ENCODE assay signal across 11 mouse cellular contexts in genomic region chr8:35948751-35949183, GRCm38 (mm10).
A peak's percentile ranks its signal among the peaks of the same experiment; 100 is the strongest.
DNase-seq lines count a peak whose midpoint lies in the region; ATAC-seq and TF ChIP-seq lines count a peak whose summit lies in the region.
"Had no signal": no experiment of that assay in that cellular context is flagged by ENCODE, and none has a peak within 500 bp of the region (broad histone marks: within the 10 kb centered on the region; RNA-seq: fewer than 3 reads in every experiment).

No protein-coding gene starts in this region.

- no peak for TF ChIP-seq POLR2A in limb, embryonic 14.5 days (IDR thresholded peaks at IDR 0.05; ENCODE audit: borderline replicate concordance, extremely low read depth, insufficient read depth, insufficient read length)

- TF ChIP-seq CTCF in kidney, postnatal 0 days (IDR thresholded peaks at IDR 0.05; ENCODE audit: low read depth), result no peak
- TF ChIP-seq CTCF in intestine, postnatal 0 days (IDR thresholded peaks at IDR 0.05; ENCODE audit: low read depth), result no peak

- H3K27me3 ChIP-seq in kidney, postnatal 0 days (ENCODE audit: insufficient read depth, low read length), result no peaks in the 10 kb centered on the region
- no peaks in the 10 kb centered on the region for H3K27me3 ChIP-seq in embryonic facial prominence, embryonic 14.5 days (replicated peaks; ENCODE audit: control insufficient read depth, insufficient read depth, low read length)
- no peaks in the 10 kb centered on the region for H3K27me3 ChIP-seq in limb, embryonic 14.5 days (ENCODE audit: control insufficient read depth, insufficient read depth, low read length)
- no peaks in the 10 kb centered on the region for H3K27me3 ChIP-seq in intestine, postnatal 0 days (replicated peaks; ENCODE audit: control insufficient read depth, insufficient read depth, low read length)

- H3K36me3 ChIP-seq in kidney, postnatal 0 days (ENCODE audit: insufficient read depth, low read length), result no peaks in the 10 kb centered on the region
- H3K36me3 ChIP-seq in embryonic facial prominence, embryonic 14.5 days (ENCODE audit: control insufficient read depth, insufficient read depth, low read length), result no peaks in the 10 kb centered on the region
- no peaks in the 10 kb centered on the region for H3K36me3 ChIP-seq in limb, embryonic 14.5 days (ENCODE audit: control insufficient read depth, insufficient read depth, low read length)
- H3K36me3 ChIP-seq in intestine, postnatal 0 days (ENCODE audit: control insufficient read depth, insufficient read depth), result no peaks in the 10 kb centered on the region

- no peak overlapping the region for H3K4me3 ChIP-seq in kidney, postnatal 0 days (replicated peaks; ENCODE audit: low read depth, low read length)
- no peak overlapping the region for H3K4me3 ChIP-seq in embryonic facial prominence, embryonic 14.5 days (ENCODE audit: low read depth, low read length)
- H3K4me3 ChIP-seq in limb, embryonic 14.5 days (replicated peaks; ENCODE audit: low read length), result no peak overlapping the region
- no peak overlapping the region for H3K4me3 ChIP-seq in intestine, postnatal 0 days (ENCODE audit: low read depth, low read length)

- H3K27ac ChIP-seq in kidney, postnatal 0 days, result no peak overlapping the region
- H3K27ac ChIP-seq in embryonic facial prominence, embryonic 14.5 days (replicated peaks; ENCODE audit: low read depth, low read length), result no peak overlapping the region
- H3K27ac ChIP-seq in limb, embryonic 14.5 days (replicated peaks; ENCODE audit: low read depth, low read length), result peak overlapping the region; percentile 28; the same call in 1 of the 2 replicates
- H3K27ac ChIP-seq in intestine, postnatal 0 days (ENCODE audit: low read depth, low read length), result no peak overlapping the region

- 0 out of 2 replicates have a peak, but pooled peaks cover 4% of the 10 kb centered on the region for H3K4me1 ChIP-seq in kidney, postnatal 0 days (replicated peaks; ENCODE audit: insufficient read depth, low read length)
- H3K4me1 ChIP-seq in embryonic facial prominence, embryonic 14.5 days (ENCODE audit: control insufficient read depth, insufficient read depth, low read length), result 0 out of 2 replicates have a peak, but pooled peaks cover 12% of the 10 kb centered on the region
- peaks cover 15% of the 10 kb centered on the region for H3K4me1 ChIP-seq in limb, embryonic 14.5 days (ENCODE audit: control insufficient read depth, insufficient read depth, low read length)
- no peaks in the 10 kb centered on the region for H3K4me1 ChIP-seq in intestine, postnatal 0 days (replicated peaks; ENCODE audit: control insufficient read depth, insufficient read depth, low read length)

- H3K4me2 ChIP-seq in kidney, postnatal 0 days (ENCODE audit: low read length), result no peak overlapping the region
- H3K4me2 ChIP-seq in embryonic facial prominence, embryonic 14.5 days (ENCODE audit: low read depth, low read length), result no peak overlapping the region
- H3K4me2 ChIP-seq in limb, embryonic 14.5 days (replicated peaks; ENCODE audit: low read depth, low read length, severe bottlenecking), result peak overlapping the region; percentile 1; the same call in 1 of the 2 replicates
- H3K4me2 ChIP-seq in intestine, postnatal 0 days (replicated peaks; ENCODE audit: low read depth), result no peak overlapping the region

- peak; percentile 89 for DNase-seq in kidney, postnatal 0 days (ENCODE audit: low spot score)
- no peak for DNase-seq in kidney, adult 9 months
- peak; percentile 71 for DNase-seq in cerebellum, adult 9-11 months
- peak; percentile 85 for DNase-seq in embryonic facial prominence, embryonic 14.5 days (ENCODE audit: low spot score)
- DNase-seq in limb, embryonic 14.5 days (ENCODE audit: low spot score), result peak; percentile 80
- DNase-seq in yolk sac, embryonic 10.5 days (ENCODE audit: low spot score), result no peak
- DNase-seq: heart, adult 18-20 months; kidney, postnatal 25 days had no signal

- H3K9ac ChIP-seq in kidney, postnatal 0 days (ENCODE audit: low read depth, low read length), result no peak overlapping the region
- no peak overlapping the region for H3K9ac ChIP-seq in embryonic facial prominence, embryonic 14.5 days (ENCODE audit: low read depth, low read length)
- no peak overlapping the region for H3K9ac ChIP-seq in limb, embryonic 14.5 days (ENCODE audit: low read depth, low read length, severe bottlenecking)
- no peak overlapping the region for H3K9ac ChIP-seq in intestine, postnatal 0 days (ENCODE audit: low read depth, low read length)

- 15% methylated on average over 8 of the region's 9 CpGs for WGBS in kidney, postnatal 0 days
- 25% methylated on average over 9 of the region's 9 CpGs for WGBS in embryonic facial prominence, embryonic 14.5 days
- WGBS in limb, embryonic 14.5 days, result 7% methylated on average over 9 of the region's 9 CpGs
- WGBS in intestine, postnatal 0 days, result 35% methylated on average over 9 of the region's 9 CpGs

- ATAC-seq in kidney, postnatal 0 days (replicated peaks; ENCODE audit: low FRiP score, low read depth), result peak; percentile 89
- peak; percentile 86 for ATAC-seq in embryonic facial prominence, embryonic 14.5 days (ENCODE audit: low read depth)
- peak; percentile 85 for ATAC-seq in limb, embryonic 14.5 days (ENCODE audit: low FRiP score, low read depth)
- no peak for ATAC-seq in intestine, postnatal 0 days
- no peak for ATAC-seq in inflammation-experienced regulatory T-cells, adult 6 months
- ATAC-seq: activated CD4-positive, CD25-positive, alpha-beta regulatory T cell, adult 4 months had no signal

- H3K9me3 ChIP-seq in kidney, postnatal 0 days (replicated peaks; ENCODE audit: low read length), result no peaks in the 10 kb centered on the region
- no peaks in the 10 kb centered on the region for H3K9me3 ChIP-seq in embryonic facial prominence, embryonic 14.5 days (ENCODE audit: control insufficient read depth, low read length)
- no peaks in the 10 kb centered on the region for H3K9me3 ChIP-seq in limb, embryonic 14.5 days (ENCODE audit: control insufficient read depth, low read length)
- no peaks in the 10 kb centered on the region for H3K9me3 ChIP-seq in intestine, postnatal 0 days (ENCODE audit: control insufficient read depth)

Comparison
In these comparisons a context has a peak if more than half of its experiments do, and no peak if none do; other contexts are left out.
1. DNase-seq: peak in kidney, postnatal 0 days (single experiment), cerebellum, adult 9-11 months (single experiment), embryonic facial prominence, embryonic 14.5 days (single experiment) and limb, embryonic 14.5 days (single experiment); none in kidney, adult 9 months (single experiment) and yolk sac, embryonic 10.5 days (single experiment).
2. ATAC-seq: peak in kidney, postnatal 0 days (single experiment), embryonic facial prominence, embryonic 14.5 days (single experiment) and limb, embryonic 14.5 days (single experiment); none in intestine, postnatal 0 days (single experiment) and inflammation-experienced regulatory T-cells, adult 6 months (single experiment).